Mouse (Mus musculus) heart, postnatal 36 days (tissue): ENCODE results near the gene Nxph4. TPM values are rescaled to one million over a fixed set of nuclear protein-coding genes. Genes with fewer than 3 reads are reported as not detected.
A peak's percentile ranks its signal among the peaks of the same experiment; 100 is the strongest.

Source experiments
- DNase-seq, 2 experiments: peaks; one replicate each; pipeline ENCODE4 v3.0.0; 2021 to 2022
- intact Hi-C: fragments of 180-260 bp; cut with DNase I; formaldehyde crosslinking; loops from one replicate; pipeline ENCODE4 v1.15.1; 2025
- total RNA-seq, 2 experiments: library from RNA; stranded (reverse); gene quantifications; 2 replicates each; pipeline ENCODE4 v1.2.3; 2021

Gene Nxph4
- under 1 TPM; 0.28 to 0.41 TPM for total RNA-seq

- DNase-seq, result peak in 1 of 2 experiments; percentile 29
- intact Hi-C loops, result no loop called here
These were observed at the start of gene Nxph4 for GRCm38 (mm10) chr10:127534036-127534928. Gene Nxph4, minus strand, starts transcription at chr10:127534559.

- intact Hi-C loops, result no loop called here
- DNase-seq, result no peak
These were observed 49.3 kb upstream of the Nxph4 start for GRCm38 (mm10) chr10:127583649-127584048.

DNA sequence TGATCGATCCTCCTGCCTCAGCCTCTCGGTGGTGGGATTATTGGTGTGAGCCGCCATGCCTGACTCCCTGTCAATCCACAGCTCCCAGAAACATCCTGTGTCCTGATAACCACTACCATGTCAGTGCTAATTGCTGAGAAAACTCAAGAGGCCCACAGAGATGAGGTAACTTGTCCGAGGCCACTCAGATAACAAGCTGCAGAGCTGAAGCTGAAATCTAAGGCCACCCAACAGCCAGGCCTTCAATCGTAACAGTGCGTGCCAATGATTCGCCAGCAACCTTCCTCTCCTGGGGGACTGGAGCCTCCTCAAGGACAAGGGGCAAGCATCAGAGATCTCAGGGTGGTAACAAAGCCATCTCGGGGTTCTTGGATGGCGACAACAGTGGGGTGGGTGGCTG is 46.9 kb upstream of the Nxph4 start:
- DNase-seq, result no peak
- intact Hi-C loops, result no loop called here

- intact Hi-C loops, result loop anchor here (2.0 kb wide), 1 partner anchor 49 kb away; no protein-coding TSS in a partner anchor
- DNase-seq, result no peak
These were observed 43.6 kb upstream of the Nxph4 start for GRCm38 (mm10) chr10:127577982-127578381.

DNA sequence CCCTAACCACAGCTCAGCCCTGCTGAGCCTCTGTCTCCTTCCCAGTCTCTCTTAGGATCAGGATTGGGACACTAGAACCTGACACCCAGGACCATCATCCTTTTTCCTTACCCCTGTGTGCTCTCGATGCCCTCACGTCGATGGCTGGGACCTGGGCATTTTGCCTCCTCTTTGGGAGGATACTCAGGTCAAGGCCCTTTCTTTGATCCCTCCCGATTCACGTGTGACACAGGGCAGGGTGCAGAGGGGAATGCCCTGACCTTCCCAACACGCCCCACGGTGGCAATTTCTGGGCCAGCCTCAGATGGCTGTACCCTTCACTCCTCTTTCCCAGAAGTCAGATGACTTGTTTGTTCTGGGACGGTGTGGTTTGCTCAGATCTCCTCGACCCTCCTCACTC is 42.8 kb upstream of the Nxph4 start:
- DNase-seq, result no peak
- intact Hi-C loops, result loop anchor here (2.0 kb wide), 1 partner anchor 50 kb away; no protein-coding TSS in a partner anchor

DNA sequence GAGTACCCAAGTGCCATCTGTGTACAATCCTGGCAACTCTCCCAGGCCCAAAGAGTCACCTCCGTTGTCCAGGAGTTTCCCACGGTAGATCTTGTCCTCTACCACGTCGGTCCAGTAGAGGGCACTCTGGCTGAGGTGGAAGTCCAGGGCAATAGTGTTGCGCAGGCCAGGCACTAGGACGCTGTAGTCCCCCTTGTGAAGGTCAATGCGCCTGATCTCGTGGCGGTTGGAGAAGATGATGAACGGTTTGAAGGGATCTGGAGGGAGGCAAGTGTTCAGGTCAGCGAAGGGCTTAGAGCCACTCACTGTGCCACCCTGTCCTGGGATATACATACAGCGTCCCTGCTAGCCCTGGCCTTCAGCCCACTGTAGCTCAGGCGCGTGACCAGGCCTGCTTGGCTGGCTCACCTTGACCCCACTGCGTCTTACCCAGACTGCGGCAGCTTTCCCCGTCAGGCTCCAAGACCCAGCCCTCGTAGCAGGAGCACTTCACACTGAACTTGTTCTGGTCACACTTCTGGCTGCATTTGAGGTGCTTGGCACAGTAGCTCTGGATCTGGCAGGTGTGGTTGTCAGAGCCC is 42.1 kb upstream of the Nxph4 start:
- peak; percentile 77 to 78 for DNase-seq
- intact Hi-C loops, result loop anchor here (2.0 kb wide), 1 partner anchor 50 kb away; no protein-coding TSS in a partner anchor

GRCm38 (mm10) chr10:127575741-127576140 is 41.4 kb upstream of the Nxph4 start:
- intact Hi-C loops, result loop anchor here (2.0 kb wide), 1 partner anchor 51 kb away; no protein-coding TSS in a partner anchor
- no peak for DNase-seq

DNA sequence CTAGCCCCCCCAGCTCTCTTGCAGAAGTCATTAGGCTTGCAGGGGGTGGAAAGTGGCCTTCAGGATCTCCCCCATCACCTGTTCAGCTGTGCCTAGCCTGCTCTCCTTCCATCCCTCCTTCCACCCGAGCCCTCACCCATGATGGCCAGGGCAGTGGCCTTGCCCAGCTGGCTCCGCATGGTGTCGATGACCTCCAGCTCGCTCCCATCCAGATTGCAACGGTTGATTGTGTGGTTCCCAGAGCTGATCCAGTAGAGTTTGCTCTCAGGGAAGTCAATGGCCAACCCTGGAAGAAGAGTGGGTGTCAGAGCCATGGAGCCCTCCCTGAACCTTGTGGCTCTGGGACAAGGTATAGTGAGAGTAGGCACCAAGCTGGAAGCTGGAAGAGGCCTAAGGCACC is 37.9 kb upstream of the Nxph4 start:
- intact Hi-C loops, result loop anchor here (5.0 kb wide), 1 partner anchor 165 kb away; the partner anchor contains the start of gene Zbtb39
- no peak for DNase-seq

- no peak for DNase-seq
- intact Hi-C loops, result loop anchor here (5.0 kb wide), 1 partner anchor 166 kb away; the partner anchor contains the start of gene Zbtb39
These were observed 36.7 kb upstream of the Nxph4 start for GRCm38 (mm10) chr10:127570937-127571641.

DNA sequence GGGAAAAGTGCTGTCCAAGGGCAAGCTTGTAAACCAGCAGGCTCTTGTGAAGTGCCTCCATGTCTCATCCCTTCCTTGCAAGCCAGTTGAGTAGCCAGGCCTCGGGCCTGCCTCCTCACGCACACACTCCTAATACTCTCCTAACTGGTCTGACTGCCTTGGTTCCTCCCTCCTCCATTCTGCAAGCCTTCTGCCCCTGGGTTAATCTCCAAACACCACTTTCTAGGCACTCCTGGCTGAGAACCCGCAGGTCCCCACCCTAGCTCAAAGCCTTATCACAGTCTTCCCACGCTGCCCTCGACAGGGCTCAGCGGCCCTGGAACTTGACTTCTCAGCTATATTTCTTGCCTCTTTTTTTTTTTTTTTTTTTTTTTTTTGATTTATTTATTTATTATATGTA is 36.0 kb upstream of the Nxph4 start:
- intact Hi-C loops, result loop anchor here (5.0 kb wide), 1 partner anchor 167 kb away; the partner anchor contains the start of gene Zbtb39
- DNase-seq, result no peak

- peak; percentile 74 to 78 for DNase-seq
- intact Hi-C loops, result loop anchor here (2.0 to 5.0 kb wide), 2 partner anchors 53 to 108 kb away; no protein-coding TSS in a partner anchor
These were observed 35.1 kb upstream of the Nxph4 start for GRCm38 (mm10) chr10:127569450-127569849.

DNA sequence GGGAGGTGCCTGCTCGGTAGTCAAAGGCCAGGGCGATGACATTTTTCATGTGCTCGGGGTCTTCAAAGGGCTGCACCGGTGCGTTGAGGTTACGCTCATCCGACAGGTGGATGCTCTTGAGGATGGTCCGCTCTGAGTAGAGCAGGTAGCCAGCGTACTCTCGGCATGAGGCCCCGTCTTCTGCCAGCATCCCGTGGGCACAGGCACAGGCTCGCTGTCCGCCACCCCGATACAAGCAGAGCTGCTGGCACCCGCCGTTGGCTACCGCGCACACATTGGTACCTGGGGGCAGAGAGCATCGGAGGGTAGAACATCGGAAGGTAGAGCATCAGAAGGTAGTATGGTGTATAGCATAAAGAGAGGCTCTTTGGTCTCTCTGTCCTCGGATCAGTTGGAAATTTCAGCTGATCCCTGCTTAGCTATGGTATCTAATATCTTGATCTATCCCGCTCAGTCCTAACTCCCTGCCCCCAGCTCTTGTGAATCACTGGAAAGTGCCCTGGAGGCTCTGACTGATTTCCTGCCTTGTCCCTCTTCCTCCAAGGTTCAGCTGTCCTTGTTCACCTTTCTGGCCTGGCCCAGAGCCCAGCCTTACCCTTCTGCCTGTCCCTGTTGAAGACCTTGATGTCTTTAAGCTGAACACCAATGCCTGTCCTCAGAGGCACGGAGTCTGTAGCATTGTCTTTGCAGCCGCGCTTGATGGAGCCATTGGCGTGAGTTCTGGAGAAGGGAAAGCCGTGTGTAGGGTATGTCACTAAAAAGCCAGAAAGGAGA is 32.4 kb upstream of the Nxph4 start:
- intact Hi-C loops, result loop anchor here (5.0 kb wide), 1 partner anchor 111 kb away; no protein-coding TSS in a partner anchor

GRCm38 (mm10) chr10:127564301-127564700 is 29.9 kb upstream of the Nxph4 start:
- intact Hi-C loops, result no loop called here
- no peak for DNase-seq

More for the DNA sequence above, 32.4 kb upstream of the Nxph4 start:
- no peak for DNase-seq

DNA sequence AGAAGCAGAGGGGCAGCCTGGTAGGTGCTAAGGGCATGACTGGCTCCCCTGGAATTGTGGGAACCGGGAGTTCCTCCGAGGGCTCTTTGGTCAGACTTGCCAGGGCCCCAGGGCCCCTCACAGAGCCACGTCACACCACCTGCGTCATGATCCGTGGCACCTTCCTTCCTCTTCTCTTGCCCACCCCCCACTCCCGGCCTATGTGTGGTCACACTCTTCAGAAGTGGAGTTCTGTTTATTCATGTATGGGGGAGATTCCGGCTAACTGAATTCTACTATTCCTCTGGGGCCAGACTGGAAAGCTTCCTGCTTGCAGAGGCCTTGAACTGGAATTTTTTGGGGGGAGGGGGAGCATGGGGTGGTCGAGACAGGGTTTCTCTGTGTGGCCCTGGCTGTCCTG is 29.5 kb upstream of the Nxph4 start:
- intact Hi-C loops, result no loop called here
- no peak for DNase-seq

GRCm38 (mm10) chr10:127561145-127561544 is 26.8 kb upstream of the Nxph4 start:
- no peak for DNase-seq
- intact Hi-C loops, result no loop called here

- intact Hi-C loops, result no loop called here
- DNase-seq, result no peak
These were observed 23.0 kb upstream of the Nxph4 start for GRCm38 (mm10) chr10:127557397-127557796.

DNA sequence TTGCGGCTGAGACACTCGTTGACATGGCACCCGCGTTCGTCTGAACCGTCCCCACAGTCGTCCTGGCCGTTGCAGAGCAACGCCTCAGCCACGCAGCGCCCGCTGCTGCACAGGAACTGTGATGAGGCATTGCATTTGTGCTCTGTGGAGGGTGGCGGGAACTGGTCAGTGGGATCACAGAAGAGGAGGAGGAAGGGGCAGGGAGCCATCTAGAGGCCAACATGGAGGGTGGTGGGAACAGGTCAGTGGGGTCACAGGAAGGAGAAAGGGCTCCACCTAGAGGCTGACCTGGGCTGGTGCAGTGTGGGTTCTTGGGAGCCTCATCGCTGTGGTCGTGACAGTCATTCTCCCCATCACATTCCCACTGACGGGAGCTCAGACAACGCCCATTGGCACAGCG is 21.3 kb upstream of the Nxph4 start:
- DNase-seq, result no peak
- intact Hi-C loops, result no loop called here

- intact Hi-C loops, result no loop called here
- no peak for DNase-seq
These were observed 15.5 kb upstream of the Nxph4 start for GRCm38 (mm10) chr10:127549892-127550291.

GRCm38 (mm10) chr10:127548236-127548635 is 13.9 kb upstream of the Nxph4 start:
- intact Hi-C loops, result no loop called here
- no peak for DNase-seq

DNA sequence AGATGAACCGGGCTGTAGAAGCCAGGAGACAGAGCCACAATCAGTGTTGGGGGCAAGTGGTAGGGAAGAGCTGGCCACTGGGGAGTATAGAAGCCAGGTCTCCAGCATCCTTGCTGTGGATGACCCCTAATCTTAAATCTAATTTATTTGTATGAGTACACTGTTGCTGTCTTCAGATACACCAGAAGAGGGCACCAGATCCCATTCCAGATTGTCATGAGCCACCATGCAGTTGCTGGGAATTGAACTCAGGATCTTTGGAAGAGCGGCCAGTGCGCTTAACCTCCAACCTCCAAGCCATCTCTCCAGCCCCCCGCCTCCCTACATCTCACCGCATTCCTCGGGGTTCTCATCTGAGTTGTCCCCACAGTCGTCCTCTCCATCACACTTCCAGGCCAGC is 12.1 kb upstream of the Nxph4 start:
- DNase-seq, result no peak
- intact Hi-C loops, result no loop called here
